Mouse (Mus musculus) liver, embryonic 14.5 days (tissue): ENCODE measurements around the gene Ppp1r14c.

Experiments
- CTCF ChIP-seq: IDR thresholded peaks from 2 replicates; pipeline ENCODE4 v1.5.1; 2016; ENCODE audit warnings: antibody characterized with exemption, low read depth, control low read depth
- EP300 ChIP-seq: IDR thresholded peaks from 2 replicates; pipeline ENCODE4 v1.6.1; 2016; ENCODE audit warnings: antibody characterized with exemption, low read depth

- TF ChIP-seq EP300 = no peak
- no peak for TF ChIP-seq CTCF
Observed at GRCm38 (mm10) chr10:3416565-3416964, 50.7 kb downstream of the Ppp1r14c start.
